Mouse (Mus musculus) erythroblast, embryonic 14.5 days (primary cell): ENCODE measurements around the gene Hba-x. TPM values are rescaled to one million over a fixed set of nuclear protein-coding genes. Genes with fewer than 3 reads are reported as not detected.
A peak's percentile ranks its signal among the peaks of the same experiment; 100 is the strongest.
"Not testable (repeated sequence)": the region's sequence is repeated elsewhere in the genome, so short reads cannot be mapped to it uniquely, and the experiment has no call there.

ENCODE experiments used
- H3K27me3 ChIP-seq: 2 replicates; pipeline ENCODE4 v1.6.1; 2012; ENCODE audit warnings: inconsistent platforms; ENCODE audit not compliant: control insufficient read depth
- H3K36me3 ChIP-seq: 2 replicates; pipeline ENCODE4 v1.6.1; 2012; ENCODE audit warnings: mild to moderate bottlenecking, inconsistent platforms; ENCODE audit not compliant: control insufficient read depth
- H3K4me1 ChIP-seq: 2 replicates; pipeline ENCODE4 v1.6.1; 2012; ENCODE audit warnings: inconsistent platforms; ENCODE audit not compliant: control insufficient read depth
- H3K4me3 ChIP-seq: replicated peaks from 2 replicates; pipeline ENCODE3; 2012; ENCODE audit warnings: moderate library complexity, mild to moderate bottlenecking, inconsistent platforms
- H3K9me3 ChIP-seq: 2 replicates; pipeline ENCODE4 v1.6.1; 2012; ENCODE audit warnings: low read length, inconsistent platforms, mixed read lengths; ENCODE audit not compliant: control insufficient read depth
- GATA1 ChIP-seq: IDR thresholded peaks from 2 replicates; pipeline ENCODE4 v1.6.1; 2012; ENCODE audit warnings: low read length, inconsistent platforms, mixed read lengths
- TAL1 ChIP-seq: IDR thresholded peaks from 3 replicates; pipeline ENCODE4 v1.6.1; 2012; ENCODE audit warnings: low read length, inconsistent platforms, mixed read lengths
- polyA plus RNA-seq: library from polyadenylated mRNA; stranded (reverse); fragments of >175 nt; gene quantifications from 2 replicates; pipeline ENCODE4 v1.2.3, GENCODE M21; 2012

The Hba-x gene
- polyA plus RNA-seq, 1 experiment, result 188 TPM

- TF ChIP-seq TAL1 (no peak), GATA1 (no peak)
- H3K4me3 ChIP-seq, result peak overlapping the region; percentile 65
- H3K36me3 ChIP-seq, result peaks cover 56% of the 10 kb centered on the region
- H3K9me3 ChIP-seq, result no peaks in the 10 kb centered on the region
- peaks cover 14% of the 10 kb centered on the region for H3K27me3 ChIP-seq
- peaks cover 51% of the 10 kb centered on the region for H3K4me1 ChIP-seq
Measured at GRCm38 (mm10) chr11:32297866-32298531, 21.8 kb downstream of the Hba-x start.

DNA sequence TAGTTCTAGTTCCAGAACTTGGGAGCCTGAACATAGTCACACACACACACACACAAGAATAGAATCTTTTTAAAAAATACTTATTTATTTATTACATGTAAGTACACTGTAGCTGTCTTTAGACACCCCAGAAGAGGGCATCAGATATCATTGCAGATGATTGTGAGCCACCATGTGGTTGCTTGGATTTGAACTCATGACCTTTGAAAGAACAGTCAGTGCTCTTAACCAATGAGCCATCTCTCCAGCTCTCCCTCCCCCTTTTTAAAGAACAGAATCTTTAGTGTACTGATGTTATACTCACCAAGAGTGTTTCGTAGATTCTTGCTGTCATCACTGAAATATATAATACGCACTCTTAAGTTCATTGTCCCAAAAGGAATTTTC lies 22.3 kb downstream of the Hba-x start:
- Histone ChIP-seq H3K27me3 (peaks cover 16% of the 10 kb centered on the region), H3K4me1 (peaks cover 52% of the 10 kb centered on the region), H3K36me3 (peaks cover 59% of the 10 kb centered on the region), H3K9me3 (no peaks in the 10 kb centered on the region), H3K4me3 (peak overlapping the region; percentile 65)
- peak; percentile 36 for TF ChIP-seq GATA1
- TF ChIP-seq TAL1, result no peak

DNA sequence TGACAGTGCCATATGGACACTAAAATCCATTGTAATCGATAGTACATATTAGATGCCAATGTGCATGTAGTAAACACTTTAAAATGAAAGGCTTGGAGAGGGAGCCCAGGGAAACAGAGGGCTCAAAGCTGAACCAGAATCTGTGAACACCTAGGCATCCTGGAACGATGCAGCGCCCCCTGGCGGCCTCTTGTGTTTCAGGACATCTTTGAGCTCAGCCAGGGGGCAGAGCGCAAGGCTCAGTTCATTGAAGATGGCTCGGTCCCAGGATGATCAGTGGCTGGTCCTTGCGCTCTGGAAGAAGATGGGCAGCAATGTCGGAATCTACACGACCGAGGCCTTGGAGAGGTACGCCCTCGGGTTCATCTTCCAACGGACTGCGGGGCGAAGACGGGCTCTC lies 23.7 kb downstream of the Hba-x start, which contains the start of gene Hbq1a:
Gene Hbq1a (plus strand): TSS at position 205 of the 400 bp plus-strand sequence.
- not testable (repeated sequence) for H3K9me3 ChIP-seq
- H3K4me1 ChIP-seq, result peaks cover 47% of the 10 kb centered on the region
- H3K4me3 ChIP-seq, result peak within 1 kb of the TSS; percentile 67
- peaks cover 16% of the 10 kb centered on the region for H3K27me3 ChIP-seq
- peaks cover 59% of the 10 kb centered on the region for H3K36me3 ChIP-seq

- peaks cover 59% of the 10 kb centered on the region for H3K36me3 ChIP-seq
- peak overlapping the region; percentile 67 for H3K4me3 ChIP-seq
- H3K27me3 ChIP-seq, result peaks cover 16% of the 10 kb centered on the region
- peaks cover 42% of the 10 kb centered on the region for H3K4me1 ChIP-seq
- no peaks in the 10 kb centered on the region for H3K9me3 ChIP-seq
- TF ChIP-seq GATA1 (no peak), TAL1 (no peak)
Measured at GRCm38 (mm10) chr11:32300279-32301267, 24.4 kb downstream of the Hba-x start.

GRCm38 (mm10) chr11:32301506-32301905 lies 25.3 kb downstream of the Hba-x start:
- no peak for TF ChIP-seq TAL1
- TF ChIP-seq GATA1, result no peak
- Histone ChIP-seq H3K36me3 (peaks cover 66% of the 10 kb centered on the region), H3K4me3 (peak overlapping the region; percentile 67)

GRCm38 (mm10) chr11:32302824-32303419 lies 26.7 kb downstream of the Hba-x start:
- H3K4me1 ChIP-seq, result peaks cover 56% of the 10 kb centered on the region
- TF ChIP-seq GATA1 (no peak), TAL1 (no peak)
- H3K36me3 ChIP-seq, result peaks cover 63% of the 10 kb centered on the region
- H3K9me3 ChIP-seq, result no peaks in the 10 kb centered on the region
- H3K4me3 ChIP-seq, result peak overlapping the region; percentile 12
- peaks cover 24% of the 10 kb centered on the region for H3K27me3 ChIP-seq

More at GRCm38 (mm10) chr11:32301506-32301905, 25.3 kb downstream of the Hba-x start:
- no peaks in the 10 kb centered on the region for H3K9me3 ChIP-seq
- H3K27me3 ChIP-seq, result peaks cover 20% of the 10 kb centered on the region
- H3K4me1 ChIP-seq, result peaks cover 46% of the 10 kb centered on the region

GRCm38 (mm10) chr11:32303455-32303854 lies 27.3 kb downstream of the Hba-x start:
- Histone ChIP-seq H3K9me3 (no peaks in the 10 kb centered on the region; the same call in 1 of the 2 replicates), H3K4me3 (peak overlapping the region; percentile 25), H3K27me3 (peaks cover 26% of the 10 kb centered on the region), H3K4me1 (peaks cover 56% of the 10 kb centered on the region), H3K36me3 (peaks cover 58% of the 10 kb centered on the region)
- TF ChIP-seq GATA1 (no peak), TAL1 (no peak)

GRCm38 (mm10) chr11:32307006-32307405 lies 30.8 kb downstream of the Hba-x start:
- Histone ChIP-seq H3K27me3 (peaks cover 35% of the 10 kb centered on the region), H3K4me1 (peaks cover 35% of the 10 kb centered on the region), H3K4me3 (peak overlapping the region; percentile 11), H3K9me3 (no peaks in the 10 kb centered on the region; the same call in 1 of the 2 replicates), H3K36me3 (peaks cover 41% of the 10 kb centered on the region)
- TF ChIP-seq GATA1 (no peak), TAL1 (no peak)
